Mouse (Mus musculus) spleen, adult 2 months (tissue): Measurements from ENCODE around the gene Ppp2r2c.

Experiments
- CTCF ChIP-seq: fragments of 200-500 bp; IDR thresholded peaks from 2 replicates; pipeline ENCODE4 v1.5.1; 2011; ENCODE audit warnings: mild to moderate bottlenecking, inconsistent platforms; ENCODE audit not compliant: insufficient read depth, insufficient read length, insufficient replicate concordance; ENCODE audit errors: extremely low read depth
- POLR2A ChIP-seq: fragments of 200-500 bp; IDR thresholded peaks from 2 replicates; pipeline ENCODE4 v1.6.1; 2011; ENCODE audit warnings: low read depth, low read length, inconsistent platforms

DNA sequence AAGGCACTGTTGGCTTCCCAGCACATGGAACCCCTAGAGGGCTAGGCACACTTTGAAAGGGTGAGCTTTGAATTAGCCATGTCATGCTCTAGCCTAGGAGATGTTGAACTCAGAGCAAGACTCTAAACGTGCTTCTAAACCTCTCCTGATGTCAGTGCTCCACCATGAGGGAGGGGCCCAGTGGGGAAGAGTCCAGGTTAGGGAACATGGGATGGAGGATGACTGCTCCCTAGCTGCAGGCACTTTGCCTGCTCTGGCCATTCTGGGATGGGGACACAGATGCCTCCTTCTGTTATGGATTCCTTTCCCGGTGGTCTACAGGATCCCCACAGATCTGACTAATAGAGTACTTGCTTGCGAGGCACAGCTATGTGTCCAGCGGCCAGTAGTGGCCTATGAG is 48.9 kb downstream of the Ppp2r2c start:
- TF ChIP-seq CTCF (no peak), POLR2A (no peak)
